Mouse (Mus musculus): ENCODE measurements around the gene Lrrc42. TPM values are rescaled to one million over a fixed set of nuclear protein-coding genes. Genes with fewer than 3 reads are reported as not detected.

Lrrc42 gene
- total and polyA plus RNA-seq, 3 experiments, result 5.0 to 10.1 (median 9.6) TPM

DNA sequence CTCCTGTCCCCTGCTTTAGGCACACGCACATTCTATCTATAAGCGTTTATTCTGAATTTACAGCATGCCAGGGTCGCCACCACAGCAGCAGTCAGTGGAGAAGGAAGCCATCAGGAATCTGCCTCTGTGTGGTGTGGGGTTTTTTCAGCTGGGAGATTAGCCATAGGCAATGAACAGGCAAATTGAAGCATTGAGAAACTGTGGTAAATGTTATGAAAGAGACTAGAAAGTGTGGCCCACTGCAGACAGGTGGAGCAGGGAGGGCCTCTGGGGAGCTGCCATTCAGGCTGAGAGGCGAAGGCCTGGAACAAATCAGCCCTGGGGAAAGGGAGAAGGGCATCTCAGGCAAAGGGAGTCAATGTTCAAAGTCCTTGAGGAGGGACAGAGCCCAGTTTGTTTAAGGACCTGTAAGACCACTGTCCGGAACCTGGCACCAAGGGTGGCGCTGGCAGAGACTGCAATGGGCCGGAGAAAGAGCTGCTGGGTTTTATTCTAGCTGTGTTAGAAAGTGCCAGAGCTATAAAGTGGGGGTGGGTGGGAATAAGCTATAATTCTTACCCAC, 46.5 kb upstream of the Lrrc42 start:
- intact Hi-C loops (cut with DNase I), result no loop called here
- no peak overlapping the region for H3K9ac ChIP-seq (ENCODE audit: low read depth, low read length)
- 87% methylated on average over 7 of the region's 7 CpGs for WGBS
- no peaks in the 10 kb centered on the region for H3K4me1 ChIP-seq (ENCODE audit: control insufficient read depth, insufficient read depth, low read length)
- no peak overlapping the region for H3K27ac ChIP-seq
- no peaks in the 10 kb centered on the region for H3K27me3 ChIP-seq (ENCODE audit: control insufficient read depth, insufficient read depth, low read length)
- no peak overlapping the region for H3K4me3 ChIP-seq
- no peak for DNase-seq
- H3K79me2 ChIP-seq (replicated peaks; ENCODE audit: control insufficient read depth, insufficient read depth, low read length), result no peaks in the 10 kb centered on the region
- H3K36me3 ChIP-seq (ENCODE audit: control insufficient read depth, insufficient read depth, low read length), result no peaks in the 10 kb centered on the region
- TF ChIP-seq POLR2A (IDR thresholded peaks at IDR 0.05; ENCODE audit: insufficient read depth, low read depth, low read length), result no peak
- no peak for TF ChIP-seq CTCF (IDR thresholded peaks at IDR 0.05)
- no peak for TF ChIP-seq EP300 (IDR thresholded peaks at IDR 0.05; ENCODE audit: insufficient read depth, low read depth, low read length)

DNA sequence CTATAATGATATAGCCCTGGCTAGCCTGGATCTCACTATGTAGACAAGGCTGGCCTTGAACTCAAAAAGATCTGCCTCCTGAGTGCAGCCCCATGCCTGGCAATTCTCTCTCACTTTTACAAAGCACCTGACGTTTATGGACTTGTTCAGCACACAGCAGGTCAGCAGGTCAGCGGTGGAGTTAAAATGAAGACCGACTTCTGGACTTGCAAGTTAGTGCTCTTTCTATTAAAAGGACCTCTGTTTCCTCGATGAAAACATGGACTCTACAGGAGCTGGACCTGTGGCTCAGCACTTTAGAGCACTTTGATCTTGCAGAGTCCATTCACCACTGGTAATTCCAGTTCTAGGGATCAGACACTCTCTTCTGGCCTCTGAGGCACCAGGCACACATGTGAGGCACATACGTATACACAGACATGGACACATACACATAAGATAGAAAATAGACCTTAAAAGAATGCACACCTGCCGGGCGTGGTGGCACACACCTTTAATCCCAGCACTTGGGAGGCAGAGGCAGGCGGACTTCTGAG, 44.8 kb upstream of the Lrrc42 start:
- Histone ChIP-seq H3K79me2 (replicated peaks; ENCODE audit: control insufficient read depth, insufficient read depth, low read length) (no peaks in the 10 kb centered on the region), H3K4me1 (ENCODE audit: control insufficient read depth, insufficient read depth, low read length) (no peaks in the 10 kb centered on the region), H3K27ac (no peak overlapping the region), H3K9ac (ENCODE audit: low read depth, low read length) (no peak overlapping the region), H3K36me3 (ENCODE audit: control insufficient read depth, insufficient read depth, low read length) (no peaks in the 10 kb centered on the region), H3K4me3 (no peak overlapping the region), H3K27me3 (ENCODE audit: control insufficient read depth, insufficient read depth, low read length) (no peaks in the 10 kb centered on the region)
- no peak for TF ChIP-seq CTCF (IDR thresholded peaks at IDR 0.05)
- TF ChIP-seq EP300 (IDR thresholded peaks at IDR 0.05; ENCODE audit: insufficient read depth, low read depth, low read length), result no peak
- no peak for TF ChIP-seq POLR2A (IDR thresholded peaks at IDR 0.05; ENCODE audit: insufficient read depth, low read depth, low read length)
- WGBS, result 84% methylated on average over 8 of the region's 8 CpGs
- no peak for DNase-seq
- intact Hi-C loops (cut with DNase I), result no loop called here

DNA sequence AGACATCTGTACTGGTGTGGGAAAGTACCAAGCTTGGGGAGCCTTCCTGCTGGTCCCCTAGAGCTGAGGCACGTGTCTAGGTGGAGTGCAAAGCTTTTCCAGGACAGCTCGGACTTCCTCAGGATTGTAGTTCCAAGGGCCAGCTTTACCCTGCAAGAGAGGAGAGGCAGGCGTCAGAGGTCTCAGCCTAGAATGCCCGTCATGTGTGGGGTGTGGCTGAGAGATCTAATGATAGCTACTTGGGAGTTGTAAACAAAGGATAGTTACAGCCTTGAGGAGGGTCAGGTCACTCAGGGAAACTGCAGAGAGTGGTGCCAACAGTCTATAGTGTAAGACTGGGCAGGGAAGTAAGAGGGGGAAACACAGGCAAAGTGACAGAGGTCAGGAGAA, 38.9 kb upstream of the Lrrc42 start:
- intact Hi-C loops (cut with DNase I), result no loop called here
- no peak for TF ChIP-seq POLR2A (IDR thresholded peaks at IDR 0.05; ENCODE audit: insufficient read depth, low read depth, low read length)
- TF ChIP-seq EP300 (IDR thresholded peaks at IDR 0.05; ENCODE audit: insufficient read depth, low read depth, low read length), result no peak
- no peak for TF ChIP-seq CTCF (IDR thresholded peaks at IDR 0.05)
- Histone ChIP-seq H3K4me1 (ENCODE audit: control insufficient read depth, insufficient read depth, low read length) (no peaks in the 10 kb centered on the region), H3K27me3 (ENCODE audit: control insufficient read depth, insufficient read depth, low read length) (no peaks in the 10 kb centered on the region), H3K4me3 (no peak overlapping the region), H3K36me3 (ENCODE audit: control insufficient read depth, insufficient read depth, low read length) (no peaks in the 10 kb centered on the region), H3K27ac (no peak overlapping the region), H3K9ac (ENCODE audit: low read depth, low read length) (no peak overlapping the region), H3K79me2 (replicated peaks; ENCODE audit: control insufficient read depth, insufficient read depth, low read length) (no peaks in the 10 kb centered on the region)
- no peak for DNase-seq
- 38% methylated on average over 4 of the region's 4 CpGs for WGBS

DNA sequence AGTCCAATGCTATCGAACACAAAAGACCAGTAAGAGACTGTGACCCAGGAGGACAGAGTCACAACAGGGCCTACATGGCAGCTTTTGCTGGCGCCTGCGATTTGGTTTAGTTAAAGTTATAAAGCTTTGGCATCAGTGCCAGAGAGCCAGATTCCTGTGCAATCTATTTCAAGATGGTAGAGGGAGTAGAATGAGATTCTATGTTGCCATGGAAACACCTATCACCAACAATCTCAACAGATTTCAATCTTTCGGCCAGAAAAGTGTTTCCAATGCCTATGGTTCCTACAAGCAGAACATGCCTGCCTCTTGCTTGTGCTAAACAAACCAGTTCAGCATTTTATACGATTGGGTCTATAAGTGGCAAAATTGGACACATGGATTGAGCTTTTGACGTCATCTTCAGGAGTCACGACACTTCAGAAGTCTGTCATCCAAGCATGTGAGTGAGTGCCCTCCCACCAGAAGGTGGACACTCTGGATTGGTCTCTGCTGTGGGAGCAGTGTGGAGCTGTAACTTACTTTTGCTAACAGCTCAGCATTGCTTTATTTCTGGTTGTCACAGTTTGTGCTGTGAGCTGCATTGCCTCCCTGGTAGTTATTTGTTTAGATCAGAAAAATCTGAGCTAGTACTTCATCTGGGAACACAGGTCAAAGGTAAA, 38.4 kb upstream of the Lrrc42 start:
- Histone ChIP-seq H3K4me3 (no peak overlapping the region), H3K27ac (no peak overlapping the region), H3K27me3 (ENCODE audit: control insufficient read depth, insufficient read depth, low read length) (no peaks in the 10 kb centered on the region), H3K36me3 (ENCODE audit: control insufficient read depth, insufficient read depth, low read length) (no peaks in the 10 kb centered on the region), H3K9ac (ENCODE audit: low read depth, low read length) (no peak overlapping the region), H3K79me2 (replicated peaks; ENCODE audit: control insufficient read depth, insufficient read depth, low read length) (no peaks in the 10 kb centered on the region), H3K4me1 (ENCODE audit: control insufficient read depth, insufficient read depth, low read length) (no peaks in the 10 kb centered on the region)
- TF ChIP-seq EP300 (IDR thresholded peaks at IDR 0.05; ENCODE audit: insufficient read depth, low read depth, low read length), result no peak
- TF ChIP-seq CTCF (IDR thresholded peaks at IDR 0.05), result no peak
- no peak for TF ChIP-seq POLR2A (IDR thresholded peaks at IDR 0.05; ENCODE audit: insufficient read depth, low read depth, low read length)
- DNase-seq, result no peak
- WGBS, result 80% methylated on average over 7 of the region's 7 CpGs
- intact Hi-C loops (cut with DNase I), result no loop called here

DNA sequence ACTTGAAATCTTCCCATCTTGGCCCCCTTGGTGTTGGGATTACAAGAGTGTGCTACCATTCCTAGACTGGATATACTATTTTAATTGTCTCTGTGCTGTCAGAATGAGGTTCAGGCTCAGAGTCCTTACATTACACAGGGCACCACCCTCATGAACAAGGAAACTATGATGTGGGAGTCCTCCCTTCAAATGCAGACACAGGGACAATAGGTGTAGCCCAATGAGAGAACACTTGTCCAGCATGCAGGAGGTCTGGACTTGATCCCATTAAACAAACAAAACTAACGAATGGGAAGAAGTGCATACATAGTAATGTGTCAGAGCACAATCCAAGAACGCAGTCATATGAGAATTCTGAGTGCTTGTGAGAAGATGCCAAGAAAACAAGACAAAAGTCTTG, 34.2 kb upstream of the Lrrc42 start:
- no peaks in the 10 kb centered on the region for H3K27me3 ChIP-seq (ENCODE audit: control insufficient read depth, insufficient read depth, low read length)
- H3K9ac ChIP-seq (ENCODE audit: low read depth, low read length), result no peak overlapping the region
- 78% methylated on average over 2 of the region's 2 CpGs for WGBS
- DNase-seq, result no peak
- no peak overlapping the region for H3K27ac ChIP-seq
- no peaks in the 10 kb centered on the region for H3K4me1 ChIP-seq (ENCODE audit: control insufficient read depth, insufficient read depth, low read length)
- TF ChIP-seq EP300 (IDR thresholded peaks at IDR 0.05; ENCODE audit: insufficient read depth, low read depth, low read length) (no peak), CTCF (IDR thresholded peaks at IDR 0.05) (no peak), POLR2A (IDR thresholded peaks at IDR 0.05; ENCODE audit: insufficient read depth, low read depth, low read length) (no peak)
- intact Hi-C loops (cut with DNase I), result no loop called here
- H3K36me3 ChIP-seq (ENCODE audit: control insufficient read depth, insufficient read depth, low read length), result no peaks in the 10 kb centered on the region
- H3K79me2 ChIP-seq (replicated peaks; ENCODE audit: control insufficient read depth, insufficient read depth, low read length), result no peaks in the 10 kb centered on the region
- H3K4me3 ChIP-seq, result no peak overlapping the region

DNA sequence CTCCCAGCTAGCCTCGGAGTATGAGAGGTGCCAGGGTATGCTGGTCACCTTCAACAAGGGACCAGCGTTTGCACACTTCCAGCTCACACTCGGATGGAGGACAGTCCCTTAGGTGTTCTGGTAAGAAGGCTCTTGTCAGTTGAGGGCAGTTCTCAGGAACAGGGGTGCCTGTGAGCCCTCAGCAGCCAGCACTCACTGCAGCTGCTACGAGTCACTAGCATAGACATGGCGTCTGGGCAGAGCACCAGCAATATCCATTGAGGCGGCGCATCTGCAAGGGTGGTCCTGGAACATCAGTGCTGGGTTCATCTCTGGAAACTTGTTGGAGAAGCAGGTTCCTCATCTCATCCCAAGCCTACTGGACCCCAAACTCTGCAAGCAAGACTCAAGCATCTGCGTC, 33.1 kb upstream of the Lrrc42 start:
- no peak overlapping the region for H3K4me3 ChIP-seq
- no peaks in the 10 kb centered on the region for H3K36me3 ChIP-seq (ENCODE audit: control insufficient read depth, insufficient read depth, low read length)
- H3K27me3 ChIP-seq (ENCODE audit: control insufficient read depth, insufficient read depth, low read length), result no peaks in the 10 kb centered on the region
- no peaks in the 10 kb centered on the region for H3K79me2 ChIP-seq (replicated peaks; ENCODE audit: control insufficient read depth, insufficient read depth, low read length)
- WGBS, result 93% methylated on average over 8 of the region's 8 CpGs
- TF ChIP-seq EP300 (IDR thresholded peaks at IDR 0.05; ENCODE audit: insufficient read depth, low read depth, low read length) (no peak), CTCF (IDR thresholded peaks at IDR 0.05) (no peak), POLR2A (IDR thresholded peaks at IDR 0.05; ENCODE audit: insufficient read depth, low read depth, low read length) (no peak)
- no peak overlapping the region for H3K9ac ChIP-seq (ENCODE audit: low read depth, low read length)
- H3K4me1 ChIP-seq (ENCODE audit: control insufficient read depth, insufficient read depth, low read length), result no peaks in the 10 kb centered on the region
- H3K27ac ChIP-seq, result no peak overlapping the region
- DNase-seq, result no peak
- intact Hi-C loops (cut with DNase I), result no loop called here
